Mouse (Mus musculus): ENCODE measurements around the gene Dnah10.

DNA sequence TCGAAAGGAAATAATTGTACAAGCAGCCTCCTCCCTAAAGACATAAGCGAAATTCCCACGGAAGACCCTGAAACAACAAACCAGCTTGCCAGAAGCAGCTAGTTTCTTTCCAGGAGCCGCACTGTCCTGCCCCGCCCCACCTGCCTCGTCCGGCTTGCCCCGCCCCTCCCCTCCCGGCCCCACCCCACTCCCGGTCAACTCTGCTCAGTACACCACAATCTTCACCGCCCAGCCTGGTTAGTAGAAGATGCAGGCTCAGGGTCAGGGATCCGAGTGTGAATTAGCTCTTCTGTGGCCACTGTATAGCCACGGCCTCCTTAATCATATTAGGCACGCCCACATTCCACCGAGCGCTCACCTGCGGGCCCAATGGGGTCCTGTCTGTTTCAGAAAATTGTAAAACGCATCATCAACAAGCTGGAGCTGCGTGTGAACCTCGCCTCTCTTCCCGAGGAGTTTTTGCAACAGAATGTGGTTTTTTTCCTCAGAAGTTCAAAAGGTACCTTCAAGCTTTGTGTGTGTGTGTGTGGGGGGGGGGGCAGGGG, 4.8 kb downstream of the Dnah10 start:
- no peak for TF ChIP-seq POLR2A (IDR thresholded peaks at IDR 0.05; ENCODE audit: low read depth, low read length)
- TF ChIP-seq CTCF (IDR thresholded peaks at IDR 0.05; ENCODE audit: borderline replicate concordance, insufficient read depth, low read length) = no peak
